Mouse (Mus musculus): ENCODE data around the gene Dtx1. TPM values are rescaled to one million over a fixed set of nuclear protein-coding genes. Genes with fewer than 3 reads are reported as not detected.
A peak's percentile ranks its signal among the peaks of the same experiment; 100 is the strongest.

Dtx1 gene
- polyA plus RNA-seq, 1 experiment from 2014 or later = 5.9 TPM

GRCm38 (mm10) chr5:120648569-120649373 lies 63.0 kb downstream of the Dtx1 start, which contains the start of gene Rasal1:
Rasal1 (plus strand) TSS chr5:120648812.
- no peak within 1 kb of the TSS for H3K9ac ChIP-seq (replicated peaks; ENCODE audit: low read depth, low read length)
- 1% methylated on average over 53 of the region's 53 CpGs for WGBS
- H3K4me3 ChIP-seq (ENCODE audit: low read depth, low read length) = peak within 1 kb of the TSS; percentile 15
- no peaks in the 10 kb centered on the region for H3K36me3 ChIP-seq (ENCODE audit: control insufficient read depth, insufficient read depth, low read length)
- ATAC-seq (ENCODE audit: insufficient number of reproducible peaks, insufficient read depth, low FRiP score, low read depth) = peak; percentile 51
- H3K9me3 ChIP-seq (ENCODE audit: control insufficient read depth, low read depth, low read length) = no peaks in the 10 kb centered on the region
- H3K27me3 ChIP-seq (ENCODE audit: control insufficient read depth, insufficient read depth, low read length) = peaks cover 17% of the 10 kb centered on the region
- H3K4me2 ChIP-seq (replicated peaks; ENCODE audit: low read depth, low read length) = peak within 1 kb of the TSS; percentile 50
- H3K4me1 ChIP-seq (ENCODE audit: control insufficient read depth, insufficient read depth, low read length) = peaks cover 10% of the 10 kb centered on the region
- H3K27ac ChIP-seq (ENCODE audit: low read length) = no peak within 1 kb of the TSS

- Histone ChIP-seq H3K4me1 (ENCODE audit: control insufficient read depth, insufficient read depth, low read length) (peaks cover 10% of the 10 kb centered on the region), H3K4me3 (ENCODE audit: low read depth, low read length) (no peak overlapping the region), H3K27me3 (ENCODE audit: control insufficient read depth, insufficient read depth, low read length) (peaks cover 17% of the 10 kb centered on the region), H3K9me3 (ENCODE audit: control insufficient read depth, low read depth, low read length) (no peaks in the 10 kb centered on the region), H3K4me2 (replicated peaks; ENCODE audit: low read depth, low read length) (peak overlapping the region; percentile 50), H3K9ac (replicated peaks; ENCODE audit: low read depth, low read length) (no peak overlapping the region), H3K27ac (ENCODE audit: low read length) (no peak overlapping the region), H3K36me3 (ENCODE audit: control insufficient read depth, insufficient read depth, low read length) (no peaks in the 10 kb centered on the region)
- 34% methylated on average over 12 of the region's 12 CpGs for WGBS
- ATAC-seq (ENCODE audit: insufficient number of reproducible peaks, insufficient read depth, low FRiP score, low read depth) = no peak
Measured at GRCm38 (mm10) chr5:120647814-120648491, 63.8 kb downstream of the Dtx1 start.

DNA sequence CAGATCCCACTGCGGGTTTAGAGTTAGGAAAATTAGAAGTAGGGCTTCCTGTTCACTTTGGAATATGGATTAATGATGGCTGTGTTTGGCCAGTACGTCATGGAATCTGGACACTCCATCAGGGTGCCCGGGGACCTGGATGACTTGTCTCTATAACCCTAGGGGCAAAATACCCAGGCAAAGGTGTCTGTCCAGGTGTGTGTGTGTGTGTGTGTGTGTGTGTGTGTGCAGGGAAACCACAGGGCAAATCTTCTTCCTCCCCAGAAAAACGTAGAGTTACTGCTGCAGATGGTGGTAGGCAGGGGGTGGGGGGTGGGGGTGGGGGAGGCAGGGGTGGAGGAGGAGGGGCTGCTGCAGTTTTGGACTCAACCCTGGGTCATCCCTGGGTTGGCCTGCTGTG lies 64.4 kb downstream of the Dtx1 start:
- Histone ChIP-seq H3K4me1 (ENCODE audit: control insufficient read depth, insufficient read depth, low read length) (peaks cover 10% of the 10 kb centered on the region), H3K9me3 (ENCODE audit: control insufficient read depth, low read depth, low read length) (no peaks in the 10 kb centered on the region), H3K4me3 (ENCODE audit: low read depth, low read length) (no peak overlapping the region), H3K27ac (ENCODE audit: low read length) (no peak overlapping the region), H3K4me2 (replicated peaks; ENCODE audit: low read depth, low read length) (no peak overlapping the region), H3K9ac (replicated peaks; ENCODE audit: low read depth, low read length) (no peak overlapping the region), H3K27me3 (ENCODE audit: control insufficient read depth, insufficient read depth, low read length) (peaks cover 17% of the 10 kb centered on the region), H3K36me3 (ENCODE audit: control insufficient read depth, insufficient read depth, low read length) (no peaks in the 10 kb centered on the region)
- ATAC-seq (ENCODE audit: insufficient number of reproducible peaks, insufficient read depth, low FRiP score, low read depth) = no peak
- WGBS = 60% methylated on average over 4 of the region's 4 CpGs

DNA sequence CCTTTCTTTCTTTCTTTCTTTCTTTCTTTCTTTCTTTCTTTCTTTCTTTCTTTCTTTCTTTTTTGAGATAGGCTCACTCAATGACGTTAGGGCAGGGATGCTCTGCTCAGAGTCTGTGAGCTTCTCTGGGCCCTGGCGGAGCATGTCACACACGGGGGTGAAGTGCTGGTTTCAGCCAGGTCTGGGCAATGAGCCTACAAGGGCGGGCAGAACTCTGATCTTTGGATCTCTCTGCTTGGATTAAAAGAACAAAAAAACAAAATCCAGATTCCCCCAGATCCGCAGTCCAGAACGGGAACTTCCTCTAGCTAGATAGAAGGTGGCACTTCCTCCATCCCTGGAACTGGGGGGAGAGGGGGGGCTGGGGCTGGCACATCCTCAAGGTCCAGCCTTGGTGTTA lies 65.9 kb downstream of the Dtx1 start:
- no peak for ATAC-seq (ENCODE audit: insufficient number of reproducible peaks, insufficient read depth, low FRiP score, low read depth)
- Histone ChIP-seq H3K9me3 (ENCODE audit: control insufficient read depth, low read depth, low read length) (no peaks in the 10 kb centered on the region), H3K27ac (ENCODE audit: low read length) (no peak overlapping the region), H3K4me2 (replicated peaks; ENCODE audit: low read depth, low read length) (no peak overlapping the region), H3K4me1 (ENCODE audit: control insufficient read depth, insufficient read depth, low read length) (peaks cover 10% of the 10 kb centered on the region), H3K36me3 (ENCODE audit: control insufficient read depth, insufficient read depth, low read length) (no peaks in the 10 kb centered on the region), H3K4me3 (ENCODE audit: low read depth, low read length) (no peak overlapping the region), H3K27me3 (ENCODE audit: control insufficient read depth, insufficient read depth, low read length) (peaks cover 17% of the 10 kb centered on the region), H3K9ac (replicated peaks; ENCODE audit: low read depth, low read length) (no peak overlapping the region)
- 58% methylated on average over 6 of the region's 6 CpGs for WGBS

- Histone ChIP-seq H3K9ac (replicated peaks; ENCODE audit: low read depth, low read length) (no peak overlapping the region), H3K9me3 (ENCODE audit: control insufficient read depth, low read depth, low read length) (no peaks in the 10 kb centered on the region), H3K27ac (ENCODE audit: low read length) (no peak overlapping the region), H3K36me3 (ENCODE audit: control insufficient read depth, insufficient read depth, low read length) (no peaks in the 10 kb centered on the region), H3K4me2 (replicated peaks; ENCODE audit: low read depth, low read length) (no peak overlapping the region), H3K4me3 (ENCODE audit: low read depth, low read length) (no peak overlapping the region), H3K27me3 (ENCODE audit: control insufficient read depth, insufficient read depth, low read length) (peaks cover 4% of the 10 kb centered on the region; the same call in 1 of the 2 replicates), H3K4me1 (ENCODE audit: control insufficient read depth, insufficient read depth, low read length) (peaks cover 8% of the 10 kb centered on the region)
- ATAC-seq (ENCODE audit: insufficient number of reproducible peaks, insufficient read depth, low FRiP score, low read depth) = no peak
- WGBS = 74% methylated on average over 3 of the region's 3 CpGs
Measured at GRCm38 (mm10) chr5:120644227-120644626, 67.5 kb downstream of the Dtx1 start.

DNA sequence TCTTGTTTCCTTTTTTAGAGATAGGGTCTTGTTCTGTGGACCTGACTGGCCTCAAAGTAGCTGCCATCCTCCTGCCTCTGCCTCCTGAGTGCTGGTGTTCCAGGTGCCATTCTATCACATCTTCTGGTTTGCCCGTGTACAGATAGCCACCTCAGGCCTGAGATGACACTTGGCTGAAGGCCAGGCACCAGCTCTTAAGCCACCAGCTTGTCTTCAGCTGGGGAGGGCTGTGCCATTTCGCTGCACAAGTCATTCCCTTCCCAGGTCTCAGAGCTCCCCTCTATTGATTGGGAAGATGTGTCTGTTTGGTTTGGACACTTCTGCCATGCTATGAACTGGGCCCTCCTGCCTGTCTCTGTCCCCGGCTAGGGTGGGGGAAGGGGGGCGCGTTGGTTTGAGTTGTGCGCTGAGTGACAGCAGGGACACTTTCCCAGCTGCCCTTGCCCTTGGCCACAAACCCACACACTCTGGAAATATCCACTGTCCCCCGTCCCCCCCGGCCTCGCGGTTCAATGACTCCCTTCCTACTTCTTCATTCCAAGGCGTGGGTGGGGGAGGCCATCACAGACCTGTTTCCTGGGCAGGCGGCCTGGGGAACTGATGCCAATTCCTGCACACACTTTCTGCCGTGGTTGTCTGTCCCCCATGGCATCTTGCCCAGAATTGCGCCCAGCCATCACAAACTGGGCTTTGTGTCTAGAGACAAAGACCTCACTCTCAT lies 68.2 kb downstream of the Dtx1 start:
- WGBS = 78% methylated on average over 14 of the region's 14 CpGs
- Histone ChIP-seq H3K4me3 (ENCODE audit: low read depth, low read length) (no peak overlapping the region), H3K27ac (ENCODE audit: low read length) (no peak overlapping the region), H3K4me2 (replicated peaks; ENCODE audit: low read depth, low read length) (no peak overlapping the region), H3K9ac (replicated peaks; ENCODE audit: low read depth, low read length) (no peak overlapping the region), H3K4me1 (ENCODE audit: control insufficient read depth, insufficient read depth, low read length) (peaks cover 1% of the 10 kb centered on the region; the same call in 1 of the 2 replicates), H3K27me3 (ENCODE audit: control insufficient read depth, insufficient read depth, low read length) (no peaks in the 10 kb centered on the region), H3K36me3 (ENCODE audit: control insufficient read depth, insufficient read depth, low read length) (no peaks in the 10 kb centered on the region), H3K9me3 (ENCODE audit: control insufficient read depth, low read depth, low read length) (no peaks in the 10 kb centered on the region)
- no peak for ATAC-seq (ENCODE audit: insufficient number of reproducible peaks, insufficient read depth, low FRiP score, low read depth)

GRCm38 (mm10) chr5:120640094-120640493 lies 71.6 kb downstream of the Dtx1 start:
- Histone ChIP-seq H3K36me3 (ENCODE audit: control insufficient read depth, insufficient read depth, low read length) (no peaks in the 10 kb centered on the region), H3K9ac (replicated peaks; ENCODE audit: low read depth, low read length) (no peak overlapping the region), H3K9me3 (ENCODE audit: control insufficient read depth, low read depth, low read length) (no peaks in the 10 kb centered on the region), H3K4me1 (ENCODE audit: control insufficient read depth, insufficient read depth, low read length) (no peaks in the 10 kb centered on the region), H3K4me3 (ENCODE audit: low read depth, low read length) (no peak overlapping the region), H3K27ac (ENCODE audit: low read length) (no peak overlapping the region), H3K27me3 (ENCODE audit: control insufficient read depth, insufficient read depth, low read length) (no peaks in the 10 kb centered on the region), H3K4me2 (replicated peaks; ENCODE audit: low read depth, low read length) (no peak overlapping the region)
- ATAC-seq (ENCODE audit: insufficient number of reproducible peaks, insufficient read depth, low FRiP score, low read depth) = no peak
- 89% methylated on average over 7 of the region's 7 CpGs for WGBS

- 79% methylated on average over 5 of the region's 5 CpGs for WGBS
- no peaks in the 10 kb centered on the region for H3K9me3 ChIP-seq (ENCODE audit: control insufficient read depth, low read depth, low read length)
- ATAC-seq (ENCODE audit: insufficient number of reproducible peaks, insufficient read depth, low FRiP score, low read depth) = no peak
- H3K27ac ChIP-seq (ENCODE audit: low read length) = no peak overlapping the region
- H3K4me1 ChIP-seq (ENCODE audit: control insufficient read depth, insufficient read depth, low read length) = no peaks in the 10 kb centered on the region
- no peaks in the 10 kb centered on the region for H3K27me3 ChIP-seq (ENCODE audit: control insufficient read depth, insufficient read depth, low read length)
- H3K36me3 ChIP-seq (ENCODE audit: control insufficient read depth, insufficient read depth, low read length) = no peaks in the 10 kb centered on the region
- H3K4me3 ChIP-seq (ENCODE audit: low read depth, low read length) = no peak overlapping the region
- H3K9ac ChIP-seq (replicated peaks; ENCODE audit: low read depth, low read length) = no peak overlapping the region
- H3K4me2 ChIP-seq (replicated peaks; ENCODE audit: low read depth, low read length) = no peak overlapping the region
Measured at GRCm38 (mm10) chr5:120635633-120636032, 76.1 kb downstream of the Dtx1 start.

Measured in stomach, embryonic 14.5 days (tissue).